Mouse (Mus musculus): ENCODE measurements around the gene Abca13.

The Abca13 gene

DNA sequence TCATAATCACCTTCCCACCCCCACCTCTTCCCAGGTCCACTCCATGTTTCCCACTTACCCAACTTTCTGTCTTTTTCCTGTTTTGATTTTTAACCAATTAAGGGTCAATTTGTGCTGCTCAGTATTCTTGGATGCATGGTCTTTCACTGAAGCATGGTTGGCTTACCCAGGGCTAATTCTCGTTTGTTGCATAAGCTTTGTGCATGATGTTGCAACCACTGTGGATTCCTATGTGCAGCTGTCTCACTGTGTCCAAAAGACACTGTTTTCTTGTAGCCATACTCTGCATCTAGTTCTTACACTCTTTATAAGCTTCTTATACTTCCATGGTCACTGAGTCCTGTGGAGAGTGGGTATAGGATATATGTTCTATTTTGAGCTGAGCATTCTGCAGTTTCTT lies 477.7 kb downstream of the Abca13 start:
- no peak for DNase-seq (ENCODE audit: low read depth, low spot score)

DNA sequence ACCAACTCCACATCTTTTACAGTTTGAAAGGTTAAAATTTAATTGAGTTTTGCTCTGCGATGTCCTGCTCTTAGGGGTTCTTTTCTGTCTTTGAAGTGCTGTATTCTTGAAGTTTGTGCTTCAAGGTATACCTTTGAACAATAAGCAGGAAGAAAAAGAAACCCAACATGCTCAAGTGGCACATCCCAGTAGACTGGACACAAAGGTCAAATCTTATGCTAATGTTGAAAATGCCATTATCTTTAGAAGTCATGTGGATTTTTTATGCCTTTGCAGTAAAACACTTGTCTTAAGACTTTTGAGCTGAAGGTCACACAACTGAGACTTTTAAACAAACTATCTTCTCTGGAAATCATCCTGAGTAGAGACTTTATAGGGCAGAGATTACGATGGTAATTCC lies 493.2 kb downstream of the Abca13 start:
- no peak for DNase-seq (ENCODE audit: low read depth, low spot score)

DNA sequence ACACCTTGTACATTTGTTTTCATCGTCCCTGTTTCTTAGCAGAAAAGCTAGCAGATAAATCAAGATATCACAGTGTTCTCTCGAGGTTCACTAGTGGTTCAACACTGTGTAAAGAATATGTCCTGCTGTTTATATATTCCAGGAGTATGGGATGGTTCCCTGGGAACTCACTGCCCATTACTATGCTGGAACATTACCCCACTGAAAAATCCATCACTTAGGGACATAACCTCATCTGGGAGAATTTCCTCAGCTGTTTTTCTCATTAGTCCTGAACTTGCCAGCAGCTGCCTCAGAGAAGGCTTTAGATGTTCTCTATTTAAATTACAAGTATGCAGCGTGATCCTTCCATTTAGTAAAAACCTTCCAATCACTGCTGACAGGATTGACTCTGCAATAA lies 513.4 kb downstream of the Abca13 start:
- DNase-seq (ENCODE audit: low read depth, low spot score) = no peak

DNA sequence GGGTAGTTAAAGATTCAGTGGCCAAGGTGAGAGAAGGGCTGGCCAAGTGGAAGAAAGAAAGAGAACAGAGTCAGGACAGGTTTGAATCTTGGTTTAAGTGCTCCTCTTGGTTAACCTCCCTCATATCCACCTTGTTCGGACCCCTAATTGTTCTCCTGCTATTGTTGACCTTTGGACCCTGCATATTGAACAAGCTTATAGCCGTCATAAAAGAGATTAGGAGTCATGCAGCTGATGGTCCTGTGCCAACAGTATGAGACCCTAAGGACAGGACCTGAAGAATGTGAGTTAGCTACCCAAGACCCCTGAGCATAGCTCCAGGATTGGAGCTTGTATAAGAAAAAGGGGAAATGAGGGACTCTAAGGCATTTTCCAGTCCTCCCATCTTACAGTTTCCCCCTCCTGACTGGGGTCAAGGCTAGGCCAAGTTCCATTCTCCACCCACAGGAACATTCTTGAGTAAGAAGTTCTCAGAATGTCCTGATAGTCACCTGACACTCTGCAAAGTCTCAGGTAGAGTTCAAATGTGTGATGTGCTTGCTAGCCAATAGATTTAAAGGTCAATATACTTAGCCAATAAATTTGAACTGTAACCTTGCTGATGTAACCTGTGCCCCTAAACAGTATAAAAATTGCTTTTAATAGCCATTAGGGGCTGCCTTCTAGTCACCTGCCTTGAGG lies 536.2 kb downstream of the Abca13 start:
- no peak for DNase-seq (ENCODE audit: low read depth, low spot score)

DNA sequence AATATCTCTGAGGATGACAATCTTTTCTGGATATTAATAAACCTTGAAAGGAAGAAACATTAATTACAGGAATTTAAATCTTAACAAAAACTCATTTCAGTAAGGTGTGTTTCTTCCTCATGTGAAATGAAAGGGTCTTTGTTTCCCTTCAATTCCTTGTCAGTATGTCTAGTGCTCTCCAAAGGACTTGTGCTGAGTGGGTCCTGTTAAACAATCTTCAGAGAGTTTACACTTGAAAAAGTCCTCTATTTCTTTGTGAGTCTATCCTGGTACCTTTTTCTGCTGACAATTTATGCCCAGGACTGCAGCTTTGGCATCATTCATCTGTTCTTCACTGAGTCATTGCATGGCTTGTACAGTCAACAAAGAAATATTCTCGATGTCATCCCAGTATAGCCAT lies 539.6 kb downstream of the Abca13 start:
- DNase-seq (ENCODE audit: low read depth, low spot score) = no peak

All from A20 (cell line).